Mouse (Mus musculus) embryonic facial prominence, embryonic 15.5 days (tissue): ENCODE results near the gene Hemgn. TPM values are rescaled to one million over a fixed set of nuclear protein-coding genes. Genes with fewer than 3 reads are reported as not detected.

Experiments used
- polyA plus RNA-seq: library from polyadenylated mRNA; unstranded; fragments of >200 nt; fragmentation: Nextera tagmentation; extraction: Ambion mirVana; gene quantifications from 2 replicates; pipeline ENCODE4 v1.2.1, GENCODE M21; 2015

The Hemgn gene
- polyA plus RNA-seq, 1 experiment from 2014 or later, result 1.0 TPM

Other genes with a start within 250 kb of the Hemgn start
- 22.9 and 25.0 TPM in 2 replicates for gene Xpa, start 217.2 kb downstream of the Hemgn start, polyA plus RNA-seq
- 1.9 and 2.1 TPM in 2 replicates for gene Foxe1, start 69.9 kb downstream of the Hemgn start, polyA plus RNA-seq
- 9.2 and 10.8 TPM in 2 replicates for gene Trmo, start 24.1 kb downstream of the Hemgn start, polyA plus RNA-seq
- 259 and 284 TPM in 2 replicates for gene Anp32b, start 37.4 kb upstream of the Hemgn start, polyA plus RNA-seq
- gene Nans, start 75.7 kb upstream of the Hemgn start, polyA plus RNA-seq, result 79.8 and 85.1 TPM in 2 replicates
- gene Trim14, start 122.6 kb upstream of the Hemgn start, polyA plus RNA-seq, result 2.3 and 2.6 TPM in 2 replicates
- 4.9 and 6.8 TPM in 2 replicates for gene Coro2a, start 188.7 kb upstream of the Hemgn start, polyA plus RNA-seq
- gene Tbc1d2, start 236.7 kb upstream of the Hemgn start, polyA plus RNA-seq, result 2.2 and 2.9 TPM in 2 replicates